ENCODE assay signal across 8 mouse cellular contexts in genomic region chr1:66817453-66817839, GRCm38 (mm10). TPM values are rescaled to one million over a fixed set of nuclear protein-coding genes. Genes with fewer than 3 reads are reported as not detected.
DNase-seq lines count a peak whose midpoint lies in the region; ATAC-seq and TF ChIP-seq lines count a peak whose summit lies in the region.

Kansl1l (minus strand) TSS chr1:66817562.

- no peaks in the 10 kb centered on the region for H3K9me3 ChIP-seq in CH12.LX (replicated peaks; ENCODE audit: low read length)
- H3K9me3 ChIP-seq in forebrain, embryonic 10.5 days = no peaks in the 10 kb centered on the region
- no peaks in the 10 kb centered on the region for H3K9me3 ChIP-seq in heart, embryonic 15.5 days (replicated peaks)
- no peaks in the 10 kb centered on the region for H3K9me3 ChIP-seq in liver, embryonic 13.5 days (replicated peaks)
- H3K9me3 ChIP-seq in stomach, embryonic 14.5 days (ENCODE audit: control insufficient read depth, low read depth, low read length) = no peaks in the 10 kb centered on the region

- H3K4me1 ChIP-seq in CH12.LX (ENCODE audit: control insufficient read depth in 1 of 2, insufficient read depth in 2 of 2) = peaks cover 4 to 24% of the 10 kb centered on the region in 2 experiments; a peak in 3 of 4 replicates
- peaks cover 13% of the 10 kb centered on the region for H3K4me1 ChIP-seq in forebrain, embryonic 10.5 days
- peaks cover 16% of the 10 kb centered on the region for H3K4me1 ChIP-seq in heart, embryonic 15.5 days (replicated peaks)
- peaks cover 18% of the 10 kb centered on the region for H3K4me1 ChIP-seq in liver, embryonic 13.5 days (replicated peaks)
- peaks cover 8% of the 10 kb centered on the region; the same call in 1 of the 2 replicates for H3K4me1 ChIP-seq in stomach, embryonic 14.5 days (ENCODE audit: control insufficient read depth, insufficient read depth, low read length)

- peak within 1 kb of the TSS; percentile 71 to 85 (median 79) for H3K4me3 ChIP-seq in CH12.LX (replicated peaks in 1 of 3; ENCODE audit: low read depth in 2 of 3, low read length in 2 of 3, poor library complexity in 1 of 3)
- peak within 1 kb of the TSS; percentile 84 for H3K4me3 ChIP-seq in forebrain, embryonic 10.5 days
- peak within 1 kb of the TSS; percentile 94 for H3K4me3 ChIP-seq in heart, embryonic 15.5 days
- peak within 1 kb of the TSS; percentile 88 for H3K4me3 ChIP-seq in liver, embryonic 13.5 days (replicated peaks)
- peak within 1 kb of the TSS; percentile 72 for H3K4me3 ChIP-seq in stomach, embryonic 14.5 days (ENCODE audit: low read depth, low read length)

- TF ChIP-seq CTCF in CH12.LX (conservative IDR thresholded peaks at IDR 0.05 in 1 of 2, IDR thresholded peaks at IDR 0.05 in 1 of 2; ENCODE audit: low read depth in 2 of 2, low read length in 2 of 2) = no peak

- ATAC-seq in heart, embryonic 15.5 days (replicated peaks; ENCODE audit: insufficient number of reproducible peaks, insufficient read depth, low FRiP score, low read depth) = peak; percentile 89
- peak; percentile 90 for ATAC-seq in liver, embryonic 13.5 days (ENCODE audit: low read depth)
- peak; percentile 89 for ATAC-seq in stomach, embryonic 14.5 days (ENCODE audit: insufficient number of reproducible peaks, insufficient read depth, low FRiP score, low read depth)

- dilution Hi-C loops in CH12.LX (cut with MboI; ENCODE audit: extremely low pct_ligation_motif_present, extremely low pct_unique_long_range_greater_than_20kb, low sequenced_read_pairs) = no loop called here

- TF ChIP-seq RAD21 in CH12.LX (IDR thresholded peaks at IDR 0.05; ENCODE audit: low read depth, low read length) = no peak

- TF ChIP-seq POLR2A in CH12.LX (IDR thresholded peaks at IDR 0.05; ENCODE audit: low read depth, low read length) = peak; percentile 76

- H3K9ac ChIP-seq in CH12.LX (ENCODE audit: insufficient read depth, low read depth) = peak within 1 kb of the TSS; percentile 90
- peak within 1 kb of the TSS; percentile 96 for H3K9ac ChIP-seq in heart, embryonic 15.5 days
- H3K9ac ChIP-seq in liver, embryonic 13.5 days = peak within 1 kb of the TSS; percentile 92
- peak within 1 kb of the TSS; percentile 85 for H3K9ac ChIP-seq in stomach, embryonic 14.5 days (replicated peaks; ENCODE audit: low read depth, low read length)

- H3K27me3 ChIP-seq in CH12.LX (replicated peaks) = no peaks in the 10 kb centered on the region
- H3K27me3 ChIP-seq in forebrain, embryonic 10.5 days (ENCODE audit: poor library complexity, severe bottlenecking) = peaks cover 30% of the 10 kb centered on the region
- no peaks in the 10 kb centered on the region for H3K27me3 ChIP-seq in heart, embryonic 15.5 days
- H3K27me3 ChIP-seq in liver, embryonic 13.5 days = no peaks in the 10 kb centered on the region
- H3K27me3 ChIP-seq in stomach, embryonic 14.5 days (ENCODE audit: control insufficient read depth, insufficient read depth, low read length) = no peaks in the 10 kb centered on the region

- H3K79me2 ChIP-seq in CH12.LX (replicated peaks; ENCODE audit: control insufficient read depth, extremely low read depth, insufficient read depth, poor library complexity, severe bottlenecking) = peaks cover 10% of the 10 kb centered on the region

- peak; percentile 81 for DNase-seq in CH12.LX (ENCODE audit: extremely low read depth)
- peak; percentile 79 for DNase-seq in c-Kit-positive CD71-negative TER-119-negative erythroid progenitor cells, embryonic 14.5 days (ENCODE audit: low read depth)
- DNase-seq in forebrain, embryonic 10.5 days (ENCODE audit: extremely low spot score, low spot score) = peak; percentile 90
- DNase-seq in kidney, postnatal 25 days = peak; percentile 97 to 98
- DNase-seq in liver, embryonic 13.5 days = peak; percentile 89
- peak; percentile 90 to 93 for DNase-seq in natural killer cell, adult 2 months (ENCODE audit: low spot score in 2 of 2)

- peak within 1 kb of the TSS; percentile 51; the same call in 1 of the 2 replicates for H3K4me2 ChIP-seq in CH12.LX (ENCODE audit: insufficient read depth, low read depth, poor library complexity, severe bottlenecking)
- peak within 1 kb of the TSS; percentile 77 for H3K4me2 ChIP-seq in heart, embryonic 15.5 days
- H3K4me2 ChIP-seq in liver, embryonic 13.5 days = peak within 1 kb of the TSS; percentile 95
- peak within 1 kb of the TSS; percentile 75 for H3K4me2 ChIP-seq in stomach, embryonic 14.5 days (replicated peaks; ENCODE audit: low read depth, low read length)

- H3K27ac ChIP-seq in CH12.LX (ENCODE audit: insufficient read depth, low read depth) = peak within 1 kb of the TSS; percentile 82
- H3K27ac ChIP-seq in forebrain, embryonic 10.5 days = peak within 1 kb of the TSS; percentile 99
- peak within 1 kb of the TSS; percentile 99 for H3K27ac ChIP-seq in heart, embryonic 15.5 days
- H3K27ac ChIP-seq in liver, embryonic 13.5 days = peak within 1 kb of the TSS; percentile 97
- peak within 1 kb of the TSS; percentile 95 for H3K27ac ChIP-seq in stomach, embryonic 14.5 days (ENCODE audit: low read length)

- WGBS in forebrain, embryonic 10.5 days = 1% methylated on average over 31 of the region's 56 CpGs
- under 1% methylated on average over 38 of the region's 56 CpGs for WGBS in heart, embryonic 15.5 days
- WGBS in liver, embryonic 13.5 days (ENCODE audit: insufficient replicate concordance) = under 1% methylated on average over 26 of the region's 56 CpGs
- WGBS in stomach, embryonic 14.5 days = under 1% methylated on average over 41 of the region's 56 CpGs

- in situ Hi-C loops in CH12.LX (cut with MboI; ENCODE audit: low pct_ligation_motif_present, low pct_unique_long_range_greater_than_20kb, low sequenced_read_pairs) = no loop called here

- TF ChIP-seq EP300 in CH12.LX (IDR thresholded peaks at IDR 0.05; ENCODE audit: low read length) = no peak

- peaks cover 0 to 5% of the 10 kb centered on the region in 2 experiments for H3K36me3 ChIP-seq in CH12.LX (replicated peaks in 1 of 2; ENCODE audit: control insufficient read depth in 1 of 2, insufficient read depth in 1 of 2, low read length in 1 of 2)
- no peaks in the 10 kb centered on the region for H3K36me3 ChIP-seq in forebrain, embryonic 10.5 days (replicated peaks)
- H3K36me3 ChIP-seq in heart, embryonic 15.5 days = no peaks in the 10 kb centered on the region
- no peaks in the 10 kb centered on the region for H3K36me3 ChIP-seq in liver, embryonic 13.5 days
- no peaks in the 10 kb centered on the region for H3K36me3 ChIP-seq in stomach, embryonic 14.5 days (ENCODE audit: control insufficient read depth, insufficient read depth, low read length)

TF ChIP-seq in CH12.LX, 34 proteins besides CTCF, POLR2A, EP300 and RAD21 (continues in another document):
- TF ChIP-seq GABPA (IDR thresholded peaks at IDR 0.05; ENCODE audit: insufficient replicate concordance, low read depth, low read length) = no peak
- peak; percentile 38; the same call in 1 of the 2 replicates for TF ChIP-seq ZMIZ1 (IDR thresholded peaks at IDR 0.05; ENCODE audit: low read depth, low read length)
- TF ChIP-seq USF2 (conservative IDR thresholded peaks at IDR 0.05; ENCODE audit: low read depth, low read length) = no peak
- TF ChIP-seq UBTF (IDR thresholded peaks at IDR 0.05; ENCODE audit: low read depth, low read length) = 0 out of 2 replicates have a peak, but pooled peaks have one; percentile 63
- TF ChIP-seq JUND (conservative IDR thresholded peaks at IDR 0.05; ENCODE audit: low read depth, low read length) = no peak
- no peak for TF ChIP-seq ZC3H11A (IDR thresholded peaks at IDR 0.05; ENCODE audit: low read depth, low read length)
- no peak for TF ChIP-seq MYC (IDR thresholded peaks at IDR 0.05; ENCODE audit: low read depth, low read length)
- no peak for TF ChIP-seq USF1 (IDR thresholded peaks at IDR 0.05; ENCODE audit: low read depth, low read length)
- TF ChIP-seq MAZ (IDR thresholded peaks at IDR 0.05; ENCODE audit: low read depth, low read length) = no peak
- no peak for TF ChIP-seq MAX (IDR thresholded peaks at IDR 0.05; ENCODE audit: low read length)
- TF ChIP-seq RCOR1 (conservative IDR thresholded peaks at IDR 0.05; ENCODE audit: low read depth, low read length) = no peak
- TF ChIP-seq IRF4 (IDR thresholded peaks at IDR 0.05; ENCODE audit: low read depth, low read length) = no peak
- no peak for TF ChIP-seq ZKSCAN1 (IDR thresholded peaks at IDR 0.05; ENCODE audit: borderline replicate concordance, low read depth, low read length)
- TF ChIP-seq ETS1 (conservative IDR thresholded peaks at IDR 0.05; ENCODE audit: low read depth, low read length) = no peak
- no peak for TF ChIP-seq PAX5 (IDR thresholded peaks at IDR 0.05; ENCODE audit: low read length)
- TF ChIP-seq E2F4 (IDR thresholded peaks at IDR 0.05; ENCODE audit: insufficient replicate concordance, low read depth, low read length) = no peak
- no peak for TF ChIP-seq NRF1 (IDR thresholded peaks at IDR 0.05; ENCODE audit: low read depth, low read length)
- 0 out of 2 replicates have a peak, but pooled peaks have one; percentile 12 for TF ChIP-seq SIN3A (IDR thresholded peaks at IDR 0.05; ENCODE audit: low read length)
- TF ChIP-seq BHLHE40 (IDR thresholded peaks at IDR 0.05; ENCODE audit: low read depth, low read length) = no peak
- no peak for TF ChIP-seq ZNF384 (IDR thresholded peaks at IDR 0.05; ENCODE audit: low read depth, low read length)
- TF ChIP-seq SMC3 (IDR thresholded peaks at IDR 0.05; ENCODE audit: low read depth, low read length) = no peak
- TF ChIP-seq ELF1 (IDR thresholded peaks at IDR 0.05; ENCODE audit: low read depth, low read length) = peak; percentile 49
- TF ChIP-seq MXI1 (IDR thresholded peaks at IDR 0.05; ENCODE audit: low read depth, low read length) = no peak
- no peak for TF ChIP-seq CHD1 (IDR thresholded peaks at IDR 0.05; ENCODE audit: low read depth, low read length)
- peak; percentile 53; the same call in 1 of the 2 replicates for TF ChIP-seq TCF12 (IDR thresholded peaks at IDR 0.05; ENCODE audit: low read depth, low read length)
- no peak for TF ChIP-seq TBP (conservative IDR thresholded peaks at IDR 0.05; ENCODE audit: low read depth, low read length)
- peak; percentile 70; the same call in 1 of the 2 replicates for TF ChIP-seq NELFE (IDR thresholded peaks at IDR 0.05; ENCODE audit: low read depth, low read length)
- TF ChIP-seq POLR2AphosphoS2 (IDR thresholded peaks at IDR 0.05; ENCODE audit: low read depth, low read length) = no peak

RNA-seq across cellular contexts. Expression of gene Kansl1l, which starts in this region (rescaled TPM):
- total RNA-seq in CH12.LX (2012; rRNA removed) (2.8 and 3.3 TPM in 2 replicates), CH12.LX (2014; rRNA removed) (6.0 and 6.9 TPM in 2 replicates)
- polyA plus RNA-seq in CH12.LX (2012; ENCODE audit: insufficient read length, low read depth) = 3.5 and 3.6 TPM in 2 replicates
- polyA plus RNA-seq in forebrain, embryonic 10.5 days (2016; fragmentation: Nextera tagmentation; extraction: Ambion mirVana) = 6.2 and 7.1 TPM in 2 replicates
- polyA plus RNA-seq in heart, embryonic 15.5 days (2015; fragmentation: Nextera tagmentation; extraction: Ambion mirVana) = 11.7 and 12.3 TPM in 2 replicates
- 2.3 and 3.5 TPM in 2 replicates for polyA plus RNA-seq in liver, embryonic 13.5 days (2015; fragmentation: Nextera tagmentation; extraction: Ambion mirVana)
- polyA plus RNA-seq in stomach, embryonic 14.5 days (2014; fragmentation: Nextera tagmentation; extraction: Ambion mirVana) = 16.1 and 17.2 TPM in 2 replicates

Comparison
In these comparisons a context has a peak if more than half of its experiments do, and no peak if none do; other contexts are left out.
1. Peak in every context shown above with its lines: DNase-seq, ATAC-seq, H3K4me3 ChIP-seq and H3K27ac ChIP-seq.